31 mouse cellular contexts compared by ENCODE assay signal in genomic region chr5:72835656-72836055, GRCm38 (mm10).
"Had no signal": no experiment of that assay in that cellular context is flagged by ENCODE, and none has a peak within 500 bp of the region (broad histone marks: within the 10 kb centered on the region; RNA-seq: fewer than 3 reads in every experiment).

No protein-coding gene starts in this region.

- H3K27me3 ChIP-seq: limb, embryonic 12.5 days; limb, embryonic 13.5 days; limb, embryonic 15.5 days; liver, embryonic 12.5 days; liver, embryonic 13.5 days; liver, embryonic 15.5 days; lung, embryonic 15.5 days; megakaryocyte, embryonic 14.5 days; midbrain, embryonic 12.5 days; midbrain, embryonic 13.5 days; neural tube, embryonic 12.5 days had no signal

- H3K4me3 ChIP-seq: left cerebral cortex, adult 2 months; limb, embryonic 10.5 days; limb, embryonic 12.5 days; limb, embryonic 13.5 days; limb, embryonic 15.5 days; liver, embryonic 12.5 days; liver, embryonic 13.5 days; liver, embryonic 15.5 days; lung, embryonic 15.5 days; megakaryocyte, embryonic 14.5 days; midbrain, embryonic 10.5 days; midbrain, embryonic 12.5 days; midbrain, embryonic 13.5 days; myocyte; neural tube, embryonic 12.5 days had no signal

- H3K4me2 ChIP-seq: limb, embryonic 12.5 days; limb, embryonic 13.5 days; limb, embryonic 15.5 days; liver, embryonic 11.5 days; liver, embryonic 12.5 days; liver, embryonic 13.5 days; liver, embryonic 15.5 days; lung, embryonic 14.5 days; lung, embryonic 15.5 days; midbrain, embryonic 12.5 days; midbrain, embryonic 13.5 days; neural tube, embryonic 12.5 days had no signal

- ATAC-seq: liver, embryonic 12.5 days; liver, postnatal 0 days; lung, postnatal 0 days; midbrain, embryonic 13.5 days; midbrain, embryonic 16.5 days had no signal

- H3K9me3 ChIP-seq: limb, embryonic 15.5 days; liver, embryonic 12.5 days; liver, embryonic 13.5 days; liver, embryonic 15.5 days; lung, embryonic 15.5 days; megakaryocyte, embryonic 14.5 days; neural tube, embryonic 12.5 days had no signal

- H3K9ac ChIP-seq: limb, embryonic 12.5 days; limb, embryonic 13.5 days; limb, embryonic 15.5 days; liver, embryonic 12.5 days; liver, embryonic 13.5 days; liver, embryonic 14.5 days; liver, embryonic 15.5 days; liver, postnatal 0 days; lung, embryonic 14.5 days; lung, embryonic 15.5 days; midbrain, embryonic 12.5 days; midbrain, embryonic 13.5 days; neural tube, embryonic 12.5 days had no signal

- DNase-seq: left cerebral cortex, postnatal 4 days; liver; liver, embryonic 13.5 days; liver, postnatal 0 days; lung, adult 18-20 months; lung, adult 2 months; lung, embryonic 14.5 days; lung, postnatal 10 days; lung, postnatal 14 days; lung, postnatal 36 days; lung, postnatal 4 days; midbrain, embryonic 14.5 days had no signal

- H3K27ac ChIP-seq: left cerebral cortex, adult 2 months; limb, embryonic 10.5 days; limb, embryonic 12.5 days; limb, embryonic 13.5 days; limb, embryonic 15.5 days; liver, embryonic 12.5 days; liver, embryonic 13.5 days; liver, embryonic 14.5 days; liver, embryonic 15.5 days; lung, embryonic 15.5 days; macrophage; midbrain, embryonic 10.5 days; midbrain, embryonic 12.5 days; midbrain, embryonic 13.5 days; neural tube, embryonic 12.5 days had no signal

- H3K36me3 ChIP-seq: limb, embryonic 10.5 days; limb, embryonic 12.5 days; limb, embryonic 13.5 days; limb, embryonic 15.5 days; liver, embryonic 12.5 days; liver, embryonic 13.5 days; liver, embryonic 15.5 days; lung, embryonic 15.5 days; midbrain, embryonic 10.5 days; midbrain, embryonic 12.5 days; midbrain, embryonic 13.5 days; neural tube, embryonic 12.5 days had no signal

- H3K4me1 ChIP-seq: limb, embryonic 12.5 days; limb, embryonic 13.5 days; lung, embryonic 15.5 days; midbrain, embryonic 10.5 days; midbrain, embryonic 12.5 days; midbrain, embryonic 13.5 days; neural tube, embryonic 12.5 days had no signal
